Mouse (Mus musculus): ENCODE results near the gene Cenps. TPM values are rescaled to one million over a fixed set of nuclear protein-coding genes. Genes with fewer than 3 reads are reported as not detected.
A peak's percentile ranks its signal among the peaks of the same experiment; 100 is the strongest.

Gene Cenps
- polyA plus RNA-seq, 1 experiment from 2014 or later, result 25.3 TPM

GRCm38 (mm10) chr4:149159891-149160290, 22.5 kb upstream of the Cenps start:
- WGBS, result 89% methylated on average over 13 of the region's 13 CpGs
- ATAC-seq (replicated peaks; ENCODE audit: low FRiP score, low read depth), result no peak
- H3K4me1 ChIP-seq (replicated peaks; ENCODE audit: insufficient read depth, low read length), result no peaks in the 10 kb centered on the region

GRCm38 (mm10) chr4:149159203-149159602, 21.8 kb upstream of the Cenps start:
- ATAC-seq (replicated peaks; ENCODE audit: low FRiP score, low read depth), result no peak
- TF ChIP-seq CTCF (IDR thresholded peaks at IDR 0.05; ENCODE audit: low read depth), result no peak
- H3K4me3 ChIP-seq (replicated peaks; ENCODE audit: low read depth, low read length), result no peak overlapping the region
- no peak overlapping the region for H3K9ac ChIP-seq (ENCODE audit: low read depth, low read length)
- no peaks in the 10 kb centered on the region for H3K27me3 ChIP-seq (ENCODE audit: insufficient read depth, low read length)
- WGBS, result 98% methylated on average over 2 of the region's 2 CpGs
- H3K9me3 ChIP-seq (replicated peaks; ENCODE audit: low read length), result no peaks in the 10 kb centered on the region
- H3K36me3 ChIP-seq (ENCODE audit: insufficient read depth, low read length), result peaks cover 52% of the 10 kb centered on the region
- H3K4me1 ChIP-seq (replicated peaks; ENCODE audit: insufficient read depth, low read length), result no peaks in the 10 kb centered on the region
- DNase-seq (ENCODE audit: low spot score), result no peak
- no peak overlapping the region for H3K27ac ChIP-seq
- no peak overlapping the region for H3K4me2 ChIP-seq (ENCODE audit: low read length)

More at GRCm38 (mm10) chr4:149159891-149160290, 22.5 kb upstream of the Cenps start:
- no peak overlapping the region for H3K27ac ChIP-seq
- H3K27me3 ChIP-seq (ENCODE audit: insufficient read depth, low read length), result no peaks in the 10 kb centered on the region
- peaks cover 52% of the 10 kb centered on the region; the same call in 1 of the 2 replicates for H3K36me3 ChIP-seq (ENCODE audit: insufficient read depth, low read length)
- H3K9ac ChIP-seq (ENCODE audit: low read depth, low read length), result no peak overlapping the region
- H3K9me3 ChIP-seq (replicated peaks; ENCODE audit: low read length), result no peaks in the 10 kb centered on the region
- no peak overlapping the region for H3K4me3 ChIP-seq (replicated peaks; ENCODE audit: low read depth, low read length)
- no peak for DNase-seq (ENCODE audit: low spot score)
- no peak for TF ChIP-seq CTCF (IDR thresholded peaks at IDR 0.05; ENCODE audit: low read depth)
- H3K4me2 ChIP-seq (ENCODE audit: low read length), result no peak overlapping the region

DNA sequence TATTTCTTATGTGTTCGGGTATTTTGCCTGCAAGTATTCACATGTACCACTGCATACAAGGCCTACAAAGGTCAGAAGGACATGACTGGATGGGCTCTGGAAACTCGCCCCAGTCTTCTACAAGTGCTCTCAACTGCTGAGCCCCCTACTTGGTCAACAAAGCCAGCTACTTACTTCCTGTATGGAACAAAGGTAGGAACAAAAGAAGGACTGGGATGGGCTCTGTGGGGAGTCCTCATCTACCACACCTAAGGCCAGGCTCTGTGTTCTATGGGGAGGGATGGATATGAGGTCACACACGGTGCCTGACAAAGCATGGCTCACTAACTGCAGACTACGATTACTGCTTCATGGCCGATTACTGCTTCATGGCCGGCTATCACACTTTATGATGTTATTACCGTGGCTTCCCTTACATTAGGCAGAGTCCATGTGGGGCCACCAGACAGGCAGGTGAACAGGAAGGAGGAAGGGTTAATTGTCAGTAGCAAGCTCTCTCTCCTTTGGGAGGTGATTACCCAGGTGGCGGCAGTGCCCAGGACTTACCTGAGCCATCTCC, 20.1 kb upstream of the Cenps start:
- ATAC-seq (replicated peaks; ENCODE audit: low FRiP score, low read depth) (no peak), DNase-seq (ENCODE audit: low spot score) (no peak)
- Histone ChIP-seq H3K4me3 (replicated peaks; ENCODE audit: low read depth, low read length) (no peak overlapping the region), H3K36me3 (ENCODE audit: insufficient read depth, low read length) (peaks cover 69% of the 10 kb centered on the region), H3K27ac (no peak overlapping the region), H3K9ac (ENCODE audit: low read depth, low read length) (no peak overlapping the region), H3K9me3 (replicated peaks; ENCODE audit: low read length) (no peaks in the 10 kb centered on the region), H3K4me2 (ENCODE audit: low read length) (no peak overlapping the region), H3K27me3 (ENCODE audit: insufficient read depth, low read length) (no peaks in the 10 kb centered on the region), H3K4me1 (replicated peaks; ENCODE audit: insufficient read depth, low read length) (no peaks in the 10 kb centered on the region)
- TF ChIP-seq CTCF (IDR thresholded peaks at IDR 0.05; ENCODE audit: low read depth), result no peak
- WGBS, result 86% methylated on average over 8 of the region's 8 CpGs

DNA sequence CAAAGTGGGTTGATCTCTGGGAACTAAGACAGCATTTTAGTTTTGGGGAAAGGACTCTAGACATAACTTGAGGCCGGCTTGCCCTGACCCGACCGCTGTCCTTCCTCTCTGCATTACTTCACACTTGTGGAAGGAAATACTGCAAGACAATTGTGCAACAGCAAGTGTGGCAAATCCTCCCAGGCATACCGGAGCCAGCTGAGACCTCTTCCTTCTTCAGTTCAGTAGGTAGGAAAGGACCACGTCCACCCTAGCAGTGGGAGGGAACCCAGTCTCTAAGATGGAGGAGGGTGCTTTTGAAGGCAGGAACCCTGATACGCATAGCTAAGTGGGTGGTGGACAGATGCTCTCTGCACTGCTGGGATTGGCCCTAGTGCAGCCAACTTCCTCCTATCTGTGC, 18.3 kb upstream of the Cenps start:
- DNase-seq (ENCODE audit: low spot score), result no peak
- Histone ChIP-seq H3K36me3 (ENCODE audit: insufficient read depth, low read length) (peaks cover 69% of the 10 kb centered on the region), H3K27me3 (ENCODE audit: insufficient read depth, low read length) (no peaks in the 10 kb centered on the region), H3K4me2 (ENCODE audit: low read length) (no peak overlapping the region), H3K9ac (ENCODE audit: low read depth, low read length) (no peak overlapping the region), H3K27ac (no peak overlapping the region), H3K9me3 (replicated peaks; ENCODE audit: low read length) (no peaks in the 10 kb centered on the region), H3K4me1 (replicated peaks; ENCODE audit: insufficient read depth, low read length) (no peaks in the 10 kb centered on the region), H3K4me3 (replicated peaks; ENCODE audit: low read depth, low read length) (no peak overlapping the region)
- 89% methylated on average over 6 of the region's 6 CpGs for WGBS
- no peak for TF ChIP-seq CTCF (IDR thresholded peaks at IDR 0.05; ENCODE audit: low read depth)
- ATAC-seq (replicated peaks; ENCODE audit: low FRiP score, low read depth), result no peak

- 98% methylated on average over 7 of the region's 7 CpGs for WGBS
- H3K4me1 ChIP-seq (replicated peaks; ENCODE audit: insufficient read depth, low read length), result no peaks in the 10 kb centered on the region
- no peak for ATAC-seq (replicated peaks; ENCODE audit: low FRiP score, low read depth)
- H3K27me3 ChIP-seq (ENCODE audit: insufficient read depth, low read length), result no peaks in the 10 kb centered on the region
- no peak overlapping the region for H3K27ac ChIP-seq
- no peak for TF ChIP-seq CTCF (IDR thresholded peaks at IDR 0.05; ENCODE audit: low read depth)
- peaks cover 66% of the 10 kb centered on the region for H3K36me3 ChIP-seq (ENCODE audit: insufficient read depth, low read length)
- no peak overlapping the region for H3K4me3 ChIP-seq (replicated peaks; ENCODE audit: low read depth, low read length)
- no peaks in the 10 kb centered on the region for H3K9me3 ChIP-seq (replicated peaks; ENCODE audit: low read length)
- no peak overlapping the region for H3K4me2 ChIP-seq (ENCODE audit: low read length)
- H3K9ac ChIP-seq (ENCODE audit: low read depth, low read length), result no peak overlapping the region
- no peak for DNase-seq (ENCODE audit: low spot score)
Measured at GRCm38 (mm10) chr4:149154859-149155258, 17.4 kb upstream of the Cenps start.

GRCm38 (mm10) chr4:149150721-149151120, 13.3 kb upstream of the Cenps start:
- H3K9ac ChIP-seq (ENCODE audit: low read depth, low read length), result no peak overlapping the region
- H3K27ac ChIP-seq, result no peak overlapping the region
- peaks cover 43% of the 10 kb centered on the region for H3K36me3 ChIP-seq (ENCODE audit: insufficient read depth, low read length)
- H3K9me3 ChIP-seq (replicated peaks; ENCODE audit: low read length), result no peaks in the 10 kb centered on the region
- WGBS, result 87% methylated on average over 11 of the region's 11 CpGs
- DNase-seq (ENCODE audit: low spot score), result no peak
- H3K27me3 ChIP-seq (ENCODE audit: insufficient read depth, low read length), result no peaks in the 10 kb centered on the region
- H3K4me3 ChIP-seq (replicated peaks; ENCODE audit: low read depth, low read length), result no peak overlapping the region
- H3K4me1 ChIP-seq (replicated peaks; ENCODE audit: insufficient read depth, low read length), result no peaks in the 10 kb centered on the region
- H3K4me2 ChIP-seq (ENCODE audit: low read length), result no peak overlapping the region
- TF ChIP-seq CTCF (IDR thresholded peaks at IDR 0.05; ENCODE audit: low read depth), result no peak
- ATAC-seq (replicated peaks; ENCODE audit: low FRiP score, low read depth), result no peak

- Histone ChIP-seq H3K9ac (ENCODE audit: low read depth, low read length) (no peak overlapping the region), H3K9me3 (replicated peaks; ENCODE audit: low read length) (no peaks in the 10 kb centered on the region), H3K4me2 (ENCODE audit: low read length) (no peak overlapping the region), H3K36me3 (ENCODE audit: insufficient read depth, low read length) (peaks cover 39% of the 10 kb centered on the region), H3K27me3 (ENCODE audit: insufficient read depth, low read length) (no peaks in the 10 kb centered on the region), H3K27ac (no peak overlapping the region), H3K4me1 (replicated peaks; ENCODE audit: insufficient read depth, low read length) (no peaks in the 10 kb centered on the region), H3K4me3 (replicated peaks; ENCODE audit: low read depth, low read length) (no peak overlapping the region)
- ATAC-seq (replicated peaks; ENCODE audit: low FRiP score, low read depth) (peak; percentile 71), DNase-seq (ENCODE audit: low spot score) (no peak)
- 48% methylated on average over 11 of the region's 11 CpGs for WGBS
- TF ChIP-seq CTCF (IDR thresholded peaks at IDR 0.05; ENCODE audit: low read depth), result no peak
Measured at GRCm38 (mm10) chr4:149150256-149150655, 12.8 kb upstream of the Cenps start.
